Mouse (Mus musculus) gastrocnemius, adult 2 months (tissue): ENCODE data around the gene Nav2. TPM values are rescaled to one million over a fixed set of nuclear protein-coding genes. Genes with fewer than 3 reads are reported as not detected.

ENCODE experiments used
- DNase-seq: peaks from one replicate; pipeline ENCODE4 v3.0.0; 2022
- H3K27ac ChIP-seq: fragments of 200-600 bp; 2 replicates; pipeline ENCODE4 v1.8.1; 2022; ENCODE audit warnings: mild to moderate bottlenecking
- H3K4me3 ChIP-seq: fragments of 200-600 bp; 2 replicates; pipeline ENCODE4 v1.8.1; 2022; ENCODE audit warnings: mild to moderate bottlenecking, moderate library complexity
- CTCF ChIP-seq: fragments of 200-600 bp; IDR thresholded peaks from 2 replicates; pipeline ENCODE4 v1.8.1; 2022; ENCODE audit warnings: antibody characterized with exemption, mild to moderate bottlenecking, moderate library complexity
- intact Hi-C: fragments of 180-260 bp; cut with DNase I; formaldehyde crosslinking; loops from one replicate; pipeline ENCODE4 v1.15.1; 2025
- total RNA-seq, 2 experiments: library from RNA; stranded (reverse); gene quantifications; 2 replicates each; pipeline ENCODE4 v1.2.3; 2021

Gene Nav2
- total RNA-seq, 2 experiments from 2014 or later = 18.5 to 36.0 TPM

- intact Hi-C loops = no loop called here
Observed at GRCm38 (mm10) chr7:48960152-48960551, 51.6 kb downstream of the Nav2 start.

DNA sequence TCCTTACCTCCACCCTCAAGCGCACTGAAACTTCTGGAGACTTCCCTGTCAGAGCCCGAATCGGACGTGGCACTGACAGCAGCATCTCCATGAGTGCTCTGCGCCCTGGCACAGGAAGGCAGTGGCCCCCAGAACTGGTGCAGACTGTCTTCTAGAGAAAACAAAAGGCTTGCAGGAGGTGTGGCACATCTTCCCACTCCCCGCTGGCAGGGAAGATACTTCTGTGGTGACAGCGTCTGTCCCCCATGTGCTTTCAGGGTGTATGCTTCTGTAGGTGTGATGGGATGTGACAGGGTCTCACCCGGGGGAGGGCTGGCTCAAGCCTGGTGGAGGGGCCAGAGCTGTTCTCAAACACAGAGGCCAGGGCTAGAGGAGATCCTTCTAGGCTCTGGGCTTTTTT lies 53.0 kb downstream of the Nav2 start:
- H3K4me3 ChIP-seq = no peak overlapping the region
- intact Hi-C loops = no loop called here
- TF ChIP-seq CTCF = no peak
- no peak for DNase-seq
- H3K27ac ChIP-seq = no peak overlapping the region

More at GRCm38 (mm10) chr7:48960152-48960551, 51.6 kb downstream of the Nav2 start:
- Histone ChIP-seq H3K4me3 (no peak overlapping the region), H3K27ac (no peak overlapping the region)
- TF ChIP-seq CTCF = no peak
- DNase-seq = no peak

DNA sequence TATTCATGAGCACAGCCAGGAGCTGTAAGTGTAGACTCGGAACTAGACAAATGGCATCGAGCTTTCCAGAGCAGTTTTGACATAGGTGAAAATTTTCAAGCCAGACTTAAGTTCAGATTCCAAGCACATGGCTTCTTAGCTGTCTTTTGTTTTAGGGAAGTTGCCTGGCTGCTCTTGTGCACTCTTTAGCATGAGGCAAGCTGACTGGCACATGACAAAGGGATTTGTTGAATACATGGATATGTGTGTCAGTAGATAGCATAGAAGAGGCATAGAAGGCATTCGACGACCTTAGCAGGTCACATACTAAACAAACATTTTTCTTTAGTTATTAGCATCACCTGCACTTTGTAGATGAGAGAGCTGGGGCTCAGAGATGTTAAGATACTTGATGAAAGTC lies 53.4 kb downstream of the Nav2 start:
- intact Hi-C loops = no loop called here
- Histone ChIP-seq H3K4me3 (no peak overlapping the region), H3K27ac (no peak overlapping the region)
- no peak for TF ChIP-seq CTCF
- no peak for DNase-seq

GRCm38 (mm10) chr7:48963112-48963511 lies 54.6 kb downstream of the Nav2 start:
- intact Hi-C loops = no loop called here
- DNase-seq = no peak
- Histone ChIP-seq H3K4me3 (no peak overlapping the region), H3K27ac (no peak overlapping the region)
- TF ChIP-seq CTCF = no peak

GRCm38 (mm10) chr7:48963554-48963953 lies 55.0 kb downstream of the Nav2 start:
- TF ChIP-seq CTCF = no peak
- no peak overlapping the region for H3K27ac ChIP-seq
- DNase-seq = no peak
- H3K4me3 ChIP-seq = no peak overlapping the region
- intact Hi-C loops = no loop called here

GRCm38 (mm10) chr7:48965796-48966512 lies 57.4 kb downstream of the Nav2 start:
- no peak overlapping the region for H3K4me3 ChIP-seq
- DNase-seq = no peak
- intact Hi-C loops = no loop called here
- TF ChIP-seq CTCF = no peak
- H3K27ac ChIP-seq = no peak overlapping the region

DNA sequence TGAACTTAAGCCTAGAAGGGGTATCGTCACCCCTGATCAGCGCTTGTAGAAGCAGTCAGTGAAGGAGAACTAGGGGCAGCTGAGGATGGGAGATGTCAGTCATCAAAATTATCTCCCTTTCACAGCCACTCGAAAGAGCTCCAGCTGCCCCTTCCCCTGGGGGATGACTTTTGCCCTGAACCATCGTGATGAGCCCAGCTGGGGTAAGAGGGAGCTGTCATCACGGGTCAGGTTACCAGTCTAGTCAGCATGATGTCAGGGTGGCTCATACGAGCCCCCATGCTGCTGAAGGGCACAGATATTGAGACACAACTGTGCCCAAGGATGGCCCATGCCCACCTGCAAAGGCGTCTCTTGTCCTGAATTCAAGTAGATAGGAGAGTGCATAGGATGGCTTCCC lies 72.5 kb downstream of the Nav2 start:
- DNase-seq = no peak
- Histone ChIP-seq H3K4me3 (no peak overlapping the region), H3K27ac (no peak overlapping the region)
- intact Hi-C loops = no loop called here
- no peak for TF ChIP-seq CTCF

GRCm38 (mm10) chr7:48981814-48982213 lies 73.3 kb downstream of the Nav2 start:
- DNase-seq = no peak
- Histone ChIP-seq H3K4me3 (no peak overlapping the region), H3K27ac (no peak overlapping the region)
- no peak for TF ChIP-seq CTCF
- intact Hi-C loops = no loop called here

GRCm38 (mm10) chr7:48982573-48982972 lies 74.1 kb downstream of the Nav2 start:
- no peak for TF ChIP-seq CTCF
- Histone ChIP-seq H3K4me3 (no peak overlapping the region), H3K27ac (no peak overlapping the region)
- intact Hi-C loops = no loop called here
- DNase-seq = no peak

DNA sequence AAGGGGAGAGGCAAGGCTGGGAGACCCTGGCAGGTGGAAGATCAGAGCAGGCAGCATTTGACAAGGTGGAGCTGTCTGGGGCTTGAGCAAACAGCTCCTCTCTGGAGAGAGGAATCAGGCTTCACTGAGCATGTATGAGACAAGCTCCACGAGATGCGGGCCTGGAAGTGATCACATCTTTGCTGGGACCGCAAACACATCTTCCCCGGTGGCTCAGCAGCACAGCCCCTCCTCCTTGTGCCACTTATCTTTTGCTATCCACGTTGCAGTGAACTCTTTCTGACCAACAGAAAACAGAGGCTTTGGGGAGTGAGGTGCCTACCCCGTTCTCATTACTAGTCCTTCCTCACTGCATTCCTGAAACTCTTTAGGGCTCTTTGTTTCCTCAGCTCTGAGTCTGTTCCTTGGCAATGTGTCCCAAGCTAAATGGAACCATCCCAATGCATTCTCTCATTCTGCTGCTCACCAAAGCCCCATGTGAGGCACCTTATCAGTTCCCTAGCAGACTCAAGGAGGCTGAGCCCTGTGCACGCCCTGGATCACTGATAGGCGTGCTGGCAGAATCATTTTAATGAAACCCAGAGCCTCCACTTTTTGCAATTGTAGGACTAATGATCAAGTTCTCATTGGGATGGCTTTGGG lies 83.5 kb downstream of the Nav2 start:
- H3K4me3 ChIP-seq = no peak overlapping the region
- TF ChIP-seq CTCF = no peak
- H3K27ac ChIP-seq = no peak overlapping the region
- DNase-seq = no peak
- intact Hi-C loops = no loop called here

DNA sequence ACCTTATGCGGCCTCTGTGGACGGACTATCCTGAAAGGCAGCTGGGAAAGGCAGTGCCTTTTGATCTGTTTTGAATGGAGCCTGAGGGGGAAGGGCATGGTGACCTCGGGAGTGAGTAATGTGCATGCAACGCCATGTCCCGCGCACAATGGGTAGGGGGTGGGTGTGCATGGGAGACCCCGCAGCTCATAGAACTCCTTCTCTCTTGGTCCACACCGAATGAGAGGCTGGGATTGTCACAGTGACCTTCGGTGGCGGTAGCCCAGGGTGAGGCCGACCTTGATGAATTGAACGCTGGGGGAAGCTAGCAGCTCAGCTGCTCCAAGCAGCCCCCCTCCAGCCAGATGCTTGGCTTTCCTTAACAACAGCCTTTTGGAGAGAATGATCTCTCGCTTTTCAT lies 86.7 kb downstream of the Nav2 start:
- TF ChIP-seq CTCF = no peak
- DNase-seq = no peak
- H3K27ac ChIP-seq = no peak overlapping the region
- intact Hi-C loops = no loop called here
- H3K4me3 ChIP-seq = no peak overlapping the region

- intact Hi-C loops = no loop called here
- Histone ChIP-seq H3K27ac (no peak overlapping the region), H3K4me3 (no peak overlapping the region)
- DNase-seq = no peak
- no peak for TF ChIP-seq CTCF
Observed at GRCm38 (mm10) chr7:48995701-48996100, 87.2 kb downstream of the Nav2 start.

DNA sequence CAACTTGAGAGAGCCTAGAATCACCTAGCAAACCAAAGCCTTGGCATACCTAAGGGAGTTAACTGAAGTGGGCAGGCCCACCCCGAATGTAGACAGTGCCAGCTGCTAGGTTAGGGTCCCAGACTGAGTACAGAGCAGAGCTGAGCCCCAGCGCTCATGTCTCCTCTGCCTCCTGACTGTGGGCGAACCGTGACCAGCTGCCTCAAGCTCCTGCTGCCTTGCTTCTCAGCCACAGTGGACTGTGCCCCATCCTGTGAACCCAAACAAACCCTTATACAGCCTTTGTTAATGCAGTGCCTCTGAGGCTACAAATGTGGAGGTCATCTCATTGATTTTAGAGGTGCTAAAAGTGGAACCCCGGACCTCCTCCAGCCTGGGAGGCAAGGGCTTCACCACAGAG lies 88.3 kb downstream of the Nav2 start:
- no peak for DNase-seq
- H3K4me3 ChIP-seq = no peak overlapping the region
- H3K27ac ChIP-seq = no peak overlapping the region
- no peak for TF ChIP-seq CTCF
- intact Hi-C loops = no loop called here

- no peak for TF ChIP-seq CTCF
- H3K4me3 ChIP-seq = no peak overlapping the region
- intact Hi-C loops = no loop called here
- H3K27ac ChIP-seq = no peak overlapping the region
- DNase-seq = no peak
Observed at GRCm38 (mm10) chr7:48998097-48998496, 89.6 kb downstream of the Nav2 start.
